Mouse (Mus musculus): Measurements from ENCODE around the gene Zzz3. TPM values are rescaled to one million over a fixed set of nuclear protein-coding genes. Genes with fewer than 3 reads are reported as not detected.

Zzz3 gene
- total and polyA plus RNA-seq, 3 experiments: 64.2 to 116 (median 94.9) TPM

- Histone ChIP-seq H3K27ac (ENCODE audit: insufficient read depth, low read depth) (no peak overlapping the region), H3K27me3 (replicated peaks) (no peaks in the 10 kb centered on the region), H3K36me3 (replicated peaks in 1 of 2; ENCODE audit: control insufficient read depth in 1 of 2, insufficient read depth in 1 of 2, low read length in 1 of 2) (peaks cover 0 to 34% of the 10 kb centered on the region in 2 experiments), H3K4me2 (ENCODE audit: insufficient read depth, low read depth, poor library complexity, severe bottlenecking) (no peak overlapping the region), H3K4me3 (replicated peaks in 1 of 3; ENCODE audit: low read depth in 2 of 3, low read length in 2 of 3, poor library complexity in 1 of 3) (no peak overlapping the region), H3K9me3 (replicated peaks; ENCODE audit: low read length) (no peaks in the 10 kb centered on the region), H3K9ac (ENCODE audit: insufficient read depth, low read depth) (no peak overlapping the region), H3K79me2 (replicated peaks; ENCODE audit: control insufficient read depth, extremely low read depth, insufficient read depth, poor library complexity, severe bottlenecking) (peaks cover 99% of the 10 kb centered on the region), H3K4me1 (ENCODE audit: control insufficient read depth in 1 of 2, insufficient read depth in 2 of 2) (peaks cover 25 to 67% of the 10 kb centered on the region in 2 experiments)
- DNase-seq (ENCODE audit: extremely low read depth): no peak
- dilution Hi-C loops (cut with MboI; ENCODE audit: extremely low pct_ligation_motif_present, extremely low pct_unique_long_range_greater_than_20kb, low sequenced_read_pairs) (no loop called here), in situ Hi-C loops (cut with MboI; ENCODE audit: low pct_ligation_motif_present, low pct_unique_long_range_greater_than_20kb, low sequenced_read_pairs) (no loop called here)
- TF ChIP-seq MEF2A (IDR thresholded peaks at IDR 0.05; ENCODE audit: borderline replicate concordance, low read depth, low read length): no peak
- no peak for TF ChIP-seq GABPA (IDR thresholded peaks at IDR 0.05; ENCODE audit: insufficient replicate concordance, low read depth, low read length)
- no peak for TF ChIP-seq NELFE (IDR thresholded peaks at IDR 0.05; ENCODE audit: low read depth, low read length)
- TF ChIP-seq MXI1 (IDR thresholded peaks at IDR 0.05; ENCODE audit: low read depth, low read length): no peak
- no peak for TF ChIP-seq ZKSCAN1 (IDR thresholded peaks at IDR 0.05; ENCODE audit: borderline replicate concordance, low read depth, low read length)
- no peak for TF ChIP-seq MAFK (IDR thresholded peaks at IDR 0.05; ENCODE audit: insufficient replicate concordance, low read length)
- TF ChIP-seq USF2 (conservative IDR thresholded peaks at IDR 0.05; ENCODE audit: low read depth, low read length): no peak
These were observed 10.1 kb downstream of the Zzz3 start for GRCm38 (mm10) chr3:152405420-152405819.

- peaks cover 0 to 34% of the 10 kb centered on the region in 2 experiments for H3K36me3 ChIP-seq (replicated peaks in 1 of 2; ENCODE audit: control insufficient read depth in 1 of 2, insufficient read depth in 1 of 2, low read length in 1 of 2)
- H3K27me3 ChIP-seq (replicated peaks): no peaks in the 10 kb centered on the region
- H3K4me2 ChIP-seq (ENCODE audit: insufficient read depth, low read depth, poor library complexity, severe bottlenecking): no peak overlapping the region
- in situ Hi-C loops (cut with MboI; ENCODE audit: low pct_ligation_motif_present, low pct_unique_long_range_greater_than_20kb, low sequenced_read_pairs): no loop called here
- dilution Hi-C loops (cut with MboI; ENCODE audit: extremely low pct_ligation_motif_present, extremely low pct_unique_long_range_greater_than_20kb, low sequenced_read_pairs): no loop called here
- H3K9me3 ChIP-seq (replicated peaks; ENCODE audit: low read length): no peaks in the 10 kb centered on the region
- H3K79me2 ChIP-seq (replicated peaks; ENCODE audit: control insufficient read depth, extremely low read depth, insufficient read depth, poor library complexity, severe bottlenecking): peaks cover 99% of the 10 kb centered on the region
- no peak for TF ChIP-seq E2F4 (IDR thresholded peaks at IDR 0.05; ENCODE audit: insufficient replicate concordance, low read depth, low read length)
- TF ChIP-seq EP300 (IDR thresholded peaks at IDR 0.05; ENCODE audit: low read length): no peak
- TF ChIP-seq SMC3 (IDR thresholded peaks at IDR 0.05; ENCODE audit: low read depth, low read length): no peak
- no peak for TF ChIP-seq BHLHE40 (IDR thresholded peaks at IDR 0.05; ENCODE audit: low read depth, low read length)
- TF ChIP-seq ELF1 (IDR thresholded peaks at IDR 0.05; ENCODE audit: low read depth, low read length): no peak
- no peak overlapping the region for H3K27ac ChIP-seq (ENCODE audit: insufficient read depth, low read depth)
- H3K9ac ChIP-seq (ENCODE audit: insufficient read depth, low read depth): no peak overlapping the region
- no peak for DNase-seq (ENCODE audit: extremely low read depth)
- H3K4me1 ChIP-seq (ENCODE audit: control insufficient read depth in 1 of 2, insufficient read depth in 2 of 2): peaks cover 23 to 67% of the 10 kb centered on the region in 2 experiments
- H3K4me3 ChIP-seq (replicated peaks in 1 of 3; ENCODE audit: low read depth in 2 of 3, low read length in 2 of 3, poor library complexity in 1 of 3): no peak overlapping the region
These were observed 10.8 kb downstream of the Zzz3 start for GRCm38 (mm10) chr3:152405978-152406640.

Data from CH12.LX (cell line).